Mouse (Mus musculus): Measurements from ENCODE around the gene Arhgef17. TPM values are rescaled to one million over a fixed set of nuclear protein-coding genes. Genes with fewer than 3 reads are reported as not detected.

Arhgef17 gene
- polyA plus RNA-seq, 1 experiment from 2014 or later = 22.5 TPM

DNA sequence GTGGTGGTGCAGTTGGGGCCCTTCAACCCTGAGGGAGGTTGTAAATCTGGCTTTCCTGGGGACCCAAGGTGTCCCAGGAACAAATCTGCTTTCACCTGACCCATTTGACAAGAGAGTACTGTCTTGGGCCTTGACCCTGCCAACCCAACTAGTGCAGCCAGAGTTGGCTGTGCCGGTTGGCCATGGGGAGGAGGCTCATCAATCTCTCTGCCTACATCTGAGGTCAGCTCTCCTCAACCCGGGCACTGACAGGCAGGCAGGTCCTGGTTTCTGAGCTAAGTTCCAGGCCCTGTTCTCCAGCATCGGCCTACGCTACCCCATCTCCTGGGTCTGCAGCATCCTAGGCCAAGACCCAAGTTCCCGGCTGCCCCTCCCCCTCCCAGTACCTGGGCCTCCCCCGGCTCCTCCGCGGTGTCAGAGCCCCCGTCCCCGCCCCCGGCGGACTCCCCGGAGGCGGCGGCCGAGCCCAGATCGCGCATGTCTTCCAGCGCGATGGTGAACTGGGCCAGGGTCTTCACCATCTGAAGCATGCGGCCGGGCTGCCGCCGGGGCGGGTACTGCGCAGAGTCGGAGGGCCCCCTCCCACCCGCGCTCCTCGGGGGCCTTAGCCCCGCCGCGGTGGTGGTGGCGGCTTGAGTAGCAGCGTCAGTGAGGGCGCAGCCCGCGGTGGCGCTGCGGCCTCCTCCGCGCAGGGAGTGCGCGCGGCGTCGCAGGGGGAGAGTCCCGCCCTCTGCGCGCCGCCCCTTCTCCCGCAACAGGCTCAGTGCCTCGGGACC, 37.7 kb downstream of the Arhgef17 start:
- peaks cover 29% of the 10 kb centered on the region for H3K36me3 ChIP-seq (ENCODE audit: insufficient read depth)
- 5% methylated on average over 48 of the region's 53 CpGs for WGBS
- ATAC-seq (ENCODE audit: insufficient read depth) = peak; percentile 35; the same call in 1 of the 2 replicates

DNA sequence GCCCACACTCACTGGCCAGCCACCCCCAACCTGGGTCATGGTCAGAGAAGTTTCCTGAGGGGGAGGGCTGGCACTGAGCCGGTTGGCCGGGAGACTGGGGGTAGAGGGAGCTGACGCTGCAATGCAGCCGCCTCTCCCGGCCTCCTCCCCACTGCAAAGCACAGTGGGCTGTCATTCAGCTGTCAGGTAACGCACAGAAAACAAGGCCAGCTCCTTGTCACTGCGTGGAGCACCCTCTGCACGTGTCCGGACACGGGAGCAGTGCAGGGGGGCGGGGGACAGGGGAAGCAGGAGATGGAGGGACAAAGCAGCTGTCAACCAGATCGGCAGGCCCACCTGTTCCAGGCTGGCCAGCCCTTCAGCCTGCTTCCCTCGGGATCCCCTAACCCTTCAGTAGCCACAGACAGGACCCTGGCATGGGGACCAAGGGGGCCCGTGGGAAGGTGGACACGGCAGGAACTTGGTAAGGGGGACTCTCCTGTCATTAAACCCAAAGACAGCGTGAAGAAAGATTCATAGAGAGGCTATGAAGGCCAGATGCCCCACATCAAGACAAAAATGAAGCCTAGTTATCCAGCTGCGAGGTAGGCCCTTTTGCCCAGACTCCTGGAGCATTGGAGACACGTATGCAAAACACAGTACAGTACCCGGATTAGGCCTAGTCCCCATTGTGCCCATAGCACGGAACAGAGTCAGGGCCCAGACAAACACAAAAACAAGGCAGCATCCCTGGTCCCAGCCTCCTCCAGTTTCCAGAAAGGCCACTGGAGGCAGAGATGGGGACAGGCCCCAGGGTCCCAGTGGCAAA, 38.5 kb downstream of the Arhgef17 start:
- ATAC-seq (ENCODE audit: insufficient read depth) (no peak), DNase-seq (peak; percentile 38)
- H3K9me3 ChIP-seq (ENCODE audit: low read depth, low read length) = no peaks in the 10 kb centered on the region
- no peak for TF ChIP-seq CTCF (IDR thresholded peaks at IDR 0.05; ENCODE audit: low read depth)
- peaks cover 20% of the 10 kb centered on the region for H3K4me1 ChIP-seq (ENCODE audit: insufficient read depth)
- peak overlapping the region; percentile 34 for H3K9ac ChIP-seq
- H3K36me3 ChIP-seq (ENCODE audit: insufficient read depth) = peaks cover 37% of the 10 kb centered on the region
- H3K27ac ChIP-seq (ENCODE audit: low read depth) = peak overlapping the region; percentile 30; the same call in 1 of the 2 replicates
- H3K27me3 ChIP-seq (ENCODE audit: insufficient read depth, low read length) = no peaks in the 10 kb centered on the region
- no peak overlapping the region; the same call in 1 of the 2 replicates for H3K4me3 ChIP-seq (ENCODE audit: low read depth, low read length)
- 44% methylated on average over 20 of the region's 20 CpGs for WGBS
- H3K4me2 ChIP-seq = peak overlapping the region; percentile 89; the same call in 1 of the 2 replicates

More for the DNA sequence above, 37.7 kb downstream of the Arhgef17 start:
- no peak for TF ChIP-seq CTCF (IDR thresholded peaks at IDR 0.05; ENCODE audit: low read depth)
- no peaks in the 10 kb centered on the region for H3K27me3 ChIP-seq (ENCODE audit: insufficient read depth, low read length)
- H3K4me2 ChIP-seq = peak overlapping the region; percentile 89
- peak overlapping the region; percentile 45 for H3K4me3 ChIP-seq (ENCODE audit: low read depth, low read length)
- no peaks in the 10 kb centered on the region for H3K9me3 ChIP-seq (ENCODE audit: low read depth, low read length)
- H3K27ac ChIP-seq (ENCODE audit: low read depth) = 0 out of 2 replicates have a peak overlapping the region, but pooled peaks have one; percentile 8
- peak; percentile 70 for DNase-seq
- H3K9ac ChIP-seq = peak overlapping the region; percentile 66
- peaks cover 20% of the 10 kb centered on the region for H3K4me1 ChIP-seq (ENCODE audit: insufficient read depth)

DNA sequence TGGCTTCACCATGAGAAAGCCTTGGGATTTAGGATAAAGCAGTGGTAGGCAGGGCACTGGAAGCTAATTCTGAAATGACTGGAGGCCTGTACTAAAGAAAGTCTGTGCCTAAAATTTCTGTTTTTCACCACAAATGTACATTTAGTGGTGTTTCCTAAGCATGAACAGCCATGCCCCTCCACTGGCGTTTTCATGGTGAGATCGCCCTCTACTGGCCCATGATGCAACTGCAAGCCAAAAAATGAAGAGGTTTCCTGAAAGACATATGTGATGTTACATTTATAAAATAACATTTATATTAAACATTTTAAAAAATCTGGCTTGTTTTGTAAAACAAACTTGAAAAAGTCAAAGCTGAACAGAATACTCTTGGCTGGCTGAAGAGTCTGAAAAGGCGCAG, 45.4 kb downstream of the Arhgef17 start:
- no peak overlapping the region for H3K4me3 ChIP-seq (ENCODE audit: low read depth, low read length)
- no peak overlapping the region for H3K9ac ChIP-seq
- H3K4me2 ChIP-seq = no peak overlapping the region
- TF ChIP-seq CTCF (IDR thresholded peaks at IDR 0.05; ENCODE audit: low read depth) = peak; percentile 80
- DNase-seq = peak; percentile 82
- H3K27me3 ChIP-seq (ENCODE audit: insufficient read depth, low read length) = no peaks in the 10 kb centered on the region
- WGBS = 31% methylated on average over 3 of the region's 3 CpGs
- H3K27ac ChIP-seq (ENCODE audit: low read depth) = no peak overlapping the region
- no peak for ATAC-seq (ENCODE audit: insufficient read depth)
- peaks cover 87% of the 10 kb centered on the region for H3K36me3 ChIP-seq (ENCODE audit: insufficient read depth)
- no peaks in the 10 kb centered on the region for H3K9me3 ChIP-seq (ENCODE audit: low read depth, low read length)
- H3K4me1 ChIP-seq (ENCODE audit: insufficient read depth) = no peaks in the 10 kb centered on the region

DNA sequence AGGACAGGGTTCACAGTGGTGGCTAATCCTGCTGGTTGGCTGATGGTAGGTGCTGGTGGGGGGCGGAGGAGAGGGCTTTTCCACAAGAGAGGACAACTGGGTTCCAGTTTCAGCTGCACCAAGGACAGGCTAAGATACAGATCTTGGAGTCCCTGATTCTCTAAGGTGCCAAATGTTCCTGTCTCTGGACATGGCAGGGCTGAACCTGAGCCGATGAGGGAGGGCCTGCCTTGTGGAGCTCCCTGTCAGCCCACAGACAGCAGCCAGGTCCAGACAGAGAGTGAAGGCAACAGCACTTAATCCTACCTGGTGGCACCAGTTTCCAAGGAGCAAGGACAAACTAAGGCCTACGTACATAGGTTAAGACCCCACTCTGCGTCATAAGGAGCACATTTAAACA, 47.4 kb downstream of the Arhgef17 start:
- ATAC-seq (ENCODE audit: insufficient read depth) (no peak), DNase-seq (no peak)
- no peak overlapping the region for H3K4me2 ChIP-seq
- no peaks in the 10 kb centered on the region for H3K9me3 ChIP-seq (ENCODE audit: low read depth, low read length)
- no peak for TF ChIP-seq CTCF (IDR thresholded peaks at IDR 0.05; ENCODE audit: low read depth)
- no peaks in the 10 kb centered on the region for H3K4me1 ChIP-seq (ENCODE audit: insufficient read depth)
- no peak overlapping the region for H3K9ac ChIP-seq
- H3K27ac ChIP-seq (ENCODE audit: low read depth) = no peak overlapping the region
- H3K27me3 ChIP-seq (ENCODE audit: insufficient read depth, low read length) = no peaks in the 10 kb centered on the region
- H3K36me3 ChIP-seq (ENCODE audit: insufficient read depth) = peaks cover 95% of the 10 kb centered on the region
- no peak overlapping the region for H3K4me3 ChIP-seq (ENCODE audit: low read depth, low read length)
- WGBS = 88% methylated on average over 4 of the region's 4 CpGs

DNA sequence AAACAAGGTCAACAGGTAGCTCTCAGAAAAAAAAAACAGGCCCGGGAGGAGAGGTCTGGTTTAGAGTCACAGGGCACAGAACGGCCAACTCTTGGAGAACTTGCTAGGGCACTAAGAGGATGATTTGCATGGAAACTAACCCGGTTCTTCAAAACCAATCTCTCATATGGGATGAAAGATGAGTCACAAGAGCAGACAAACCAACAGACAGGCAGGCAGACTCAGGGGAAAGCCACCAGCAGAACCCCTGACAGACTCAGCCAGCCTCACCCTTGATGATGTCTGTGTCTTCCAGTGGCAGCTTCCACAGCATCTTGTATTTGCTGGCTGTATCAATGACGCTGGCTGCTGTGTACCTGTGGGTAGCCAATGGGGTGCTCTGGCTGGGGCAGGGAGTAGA, 50.0 kb downstream of the Arhgef17 start:
- peaks cover 96% of the 10 kb centered on the region for H3K36me3 ChIP-seq (ENCODE audit: insufficient read depth)
- no peak for ATAC-seq (ENCODE audit: insufficient read depth)
- no peak overlapping the region for H3K4me3 ChIP-seq (ENCODE audit: low read depth, low read length)
- TF ChIP-seq CTCF (IDR thresholded peaks at IDR 0.05; ENCODE audit: low read depth) = no peak
- H3K4me2 ChIP-seq = no peak overlapping the region
- DNase-seq = no peak
- H3K9ac ChIP-seq = no peak overlapping the region
- H3K27me3 ChIP-seq (ENCODE audit: insufficient read depth, low read length) = no peaks in the 10 kb centered on the region
- WGBS = 83% methylated on average over 4 of the region's 4 CpGs
- no peaks in the 10 kb centered on the region for H3K4me1 ChIP-seq (ENCODE audit: insufficient read depth)
- H3K27ac ChIP-seq (ENCODE audit: low read depth) = no peak overlapping the region
- no peaks in the 10 kb centered on the region for H3K9me3 ChIP-seq (ENCODE audit: low read depth, low read length)

DNA sequence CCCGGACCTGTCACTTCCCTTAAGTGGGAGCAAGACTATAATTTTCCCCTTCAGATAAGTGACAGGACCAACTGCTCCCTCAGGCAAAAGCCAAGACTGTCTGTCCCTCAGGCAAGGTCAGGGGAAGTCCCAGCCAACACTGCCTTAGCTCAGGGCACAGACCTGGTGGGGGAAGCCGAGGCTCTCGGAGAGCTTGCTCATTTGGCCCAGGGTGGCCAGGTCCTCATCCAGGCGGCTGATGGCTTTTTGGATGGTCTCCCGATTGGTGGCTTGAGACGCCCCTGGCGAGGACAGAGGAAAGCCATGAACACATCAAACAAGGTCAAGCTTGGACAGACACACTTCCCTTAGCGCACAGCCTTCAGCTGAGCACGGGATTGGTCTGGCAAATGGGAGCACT, 50.4 kb downstream of the Arhgef17 start:
- H3K36me3 ChIP-seq (ENCODE audit: insufficient read depth) = peaks cover 98% of the 10 kb centered on the region
- TF ChIP-seq CTCF (IDR thresholded peaks at IDR 0.05; ENCODE audit: low read depth) = no peak
- H3K4me2 ChIP-seq = no peak overlapping the region
- H3K27me3 ChIP-seq (ENCODE audit: insufficient read depth, low read length) = no peaks in the 10 kb centered on the region
- WGBS = 87% methylated on average over 9 of the region's 9 CpGs
- no peak overlapping the region for H3K9ac ChIP-seq
- no peaks in the 10 kb centered on the region for H3K4me1 ChIP-seq (ENCODE audit: insufficient read depth)
- H3K4me3 ChIP-seq (ENCODE audit: low read depth, low read length) = no peak overlapping the region
- H3K9me3 ChIP-seq (ENCODE audit: low read depth, low read length) = no peaks in the 10 kb centered on the region
- ATAC-seq (ENCODE audit: insufficient read depth) (no peak), DNase-seq (no peak)
- H3K27ac ChIP-seq (ENCODE audit: low read depth) = no peak overlapping the region

DNA sequence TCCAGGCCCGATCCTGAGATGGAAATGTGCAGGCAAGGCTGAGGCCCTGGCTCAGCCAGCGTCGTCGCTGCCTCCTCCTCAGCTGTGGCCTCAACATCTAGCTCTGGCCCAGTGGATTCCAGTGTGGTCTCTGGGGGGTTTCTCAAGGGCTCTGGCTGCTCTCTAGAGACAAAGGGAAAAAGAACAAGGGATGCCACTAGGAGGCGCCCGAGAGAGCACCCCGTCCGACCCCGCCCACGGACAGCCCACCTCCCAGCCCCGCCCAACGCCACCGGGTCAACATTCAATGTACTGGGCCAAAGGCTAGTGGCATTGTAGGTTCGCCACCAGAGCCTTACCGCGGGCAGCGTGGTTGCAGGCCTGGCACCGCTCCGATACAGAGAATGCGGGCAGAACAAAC, 52.3 kb downstream of the Arhgef17 start:
- no peak overlapping the region for H3K9ac ChIP-seq
- no peak overlapping the region for H3K4me3 ChIP-seq (ENCODE audit: low read depth, low read length)
- peak; percentile 65 for TF ChIP-seq CTCF (IDR thresholded peaks at IDR 0.05; ENCODE audit: low read depth)
- no peak overlapping the region for H3K27ac ChIP-seq (ENCODE audit: low read depth)
- peaks cover 99% of the 10 kb centered on the region for H3K36me3 ChIP-seq (ENCODE audit: insufficient read depth)
- no peaks in the 10 kb centered on the region for H3K9me3 ChIP-seq (ENCODE audit: low read depth, low read length)
- no peak overlapping the region for H3K4me2 ChIP-seq
- WGBS = 23% methylated on average over 20 of the region's 20 CpGs
- no peaks in the 10 kb centered on the region for H3K27me3 ChIP-seq (ENCODE audit: insufficient read depth, low read length)
- peak; percentile 80 for DNase-seq
- ATAC-seq (ENCODE audit: insufficient read depth) = 0 out of 2 replicates have a peak, but pooled peaks have one; percentile 19
- no peaks in the 10 kb centered on the region for H3K4me1 ChIP-seq (ENCODE audit: insufficient read depth)
